In genomic region chr7:138209769-138210168, GRCm38 (mm10) we compare ENCODE assay signal across 27 mouse cellular contexts.
DNase-seq lines count a peak whose midpoint lies in the region; ATAC-seq and TF ChIP-seq lines count a peak whose summit lies in the region.
"Had no signal": no experiment of that assay in that cellular context is flagged by ENCODE, and none has a peak within 500 bp of the region (broad histone marks: within the 10 kb centered on the region; RNA-seq: fewer than 3 reads in every experiment).

No protein-coding gene starts in this region.

- no peaks in the 10 kb centered on the region for H3K27me3 ChIP-seq in heart, embryonic 12.5 days (replicated peaks)
- no peaks in the 10 kb centered on the region for H3K27me3 ChIP-seq in liver, postnatal 0 days (ENCODE audit: insufficient read depth, low read length)
- no peaks in the 10 kb centered on the region for H3K27me3 ChIP-seq in embryonic facial prominence, embryonic 14.5 days (replicated peaks; ENCODE audit: control insufficient read depth, insufficient read depth, low read length)
- H3K27me3 ChIP-seq: embryonic facial prominence, embryonic 12.5 days; forebrain, embryonic 12.5 days; kidney, embryonic 15.5 days; limb, embryonic 12.5 days; lung, embryonic 15.5 days had no signal

- ATAC-seq in heart, embryonic 12.5 days (ENCODE audit: insufficient number of reproducible peaks, low FRiP score), result peak; percentile 83
- no peak for ATAC-seq in liver, postnatal 0 days
- no peak for ATAC-seq in embryonic facial prominence, embryonic 14.5 days (ENCODE audit: low read depth)
- ATAC-seq in megakaryocyte-erythroid progenitor cell, adult 5-6 weeks (replicated peaks; ENCODE audit: low FRiP score, low TSS enrichment, poor library complexity, severe bottlenecking), result peak; percentile 49; the same call in 1 of the 2 replicates
- ATAC-seq in megakaryocyte, adult 5-6 weeks (ENCODE audit: poor library complexity, severe bottlenecking), result no peak
- ATAC-seq: activated CD4-positive, CD25-positive, alpha-beta regulatory T cell, adult 4 months; intestine, postnatal 0 days had no signal

- no peak for TF ChIP-seq CTCF in liver, postnatal 0 days (IDR thresholded peaks at IDR 0.05; ENCODE audit: low read depth)

- 3% methylated on average over 5 of the region's 5 CpGs for WGBS in heart, embryonic 12.5 days
- WGBS in liver, postnatal 0 days (ENCODE audit: insufficient replicate concordance), result 42% methylated on average over 5 of the region's 5 CpGs
- 61% methylated on average over 5 of the region's 5 CpGs for WGBS in embryonic facial prominence, embryonic 14.5 days

- peak overlapping the region; percentile 54 for H3K4me2 ChIP-seq in heart, embryonic 12.5 days
- no peak overlapping the region for H3K4me2 ChIP-seq in liver, postnatal 0 days (ENCODE audit: low read depth, low read length)
- H3K4me2 ChIP-seq in embryonic facial prominence, embryonic 14.5 days (ENCODE audit: low read depth, low read length), result no peak overlapping the region
- H3K4me2 ChIP-seq: embryonic facial prominence, embryonic 12.5 days; forebrain, embryonic 12.5 days; kidney, embryonic 15.5 days; limb, embryonic 12.5 days; lung, embryonic 15.5 days; midbrain, embryonic 11.5 days had no signal

- peak overlapping the region; percentile 26; the same call in 1 of the 2 replicates for H3K27ac ChIP-seq in heart, embryonic 12.5 days (ENCODE audit: poor library complexity, severe bottlenecking)
- H3K27ac ChIP-seq in liver, postnatal 0 days (ENCODE audit: low read depth), result no peak overlapping the region
- H3K27ac ChIP-seq in embryonic facial prominence, embryonic 14.5 days (replicated peaks; ENCODE audit: low read depth, low read length), result no peak overlapping the region
- H3K27ac ChIP-seq: embryonic facial prominence, embryonic 12.5 days; forebrain, embryonic 12.5 days; kidney, embryonic 15.5 days; limb, embryonic 12.5 days; liver, embryonic 14.5 days; lung, embryonic 15.5 days had no signal

- H3K36me3 ChIP-seq in heart, embryonic 12.5 days, result no peaks in the 10 kb centered on the region
- H3K36me3 ChIP-seq in liver, postnatal 0 days (replicated peaks; ENCODE audit: insufficient read depth, low read length), result no peaks in the 10 kb centered on the region
- no peaks in the 10 kb centered on the region for H3K36me3 ChIP-seq in embryonic facial prominence, embryonic 14.5 days (ENCODE audit: control insufficient read depth, insufficient read depth, low read length)
- H3K36me3 ChIP-seq: embryonic facial prominence, embryonic 12.5 days; forebrain, embryonic 12.5 days; G1E; kidney, embryonic 15.5 days; limb, embryonic 12.5 days; lung, embryonic 15.5 days had no signal

- intact Hi-C loops in heart, postnatal 25 days (cut with DNase I), result no loop called here

- H3K4me3 ChIP-seq in heart, embryonic 12.5 days, result peak overlapping the region; percentile 6; the same call in 1 of the 2 replicates
- H3K4me3 ChIP-seq in liver, postnatal 0 days (ENCODE audit: low read depth, low read length), result no peak overlapping the region
- no peak overlapping the region for H3K4me3 ChIP-seq in embryonic facial prominence, embryonic 14.5 days (ENCODE audit: low read depth, low read length)
- H3K4me3 ChIP-seq: embryonic facial prominence, embryonic 12.5 days; erythroblast, embryonic 14.5 days; forebrain, embryonic 12.5 days; kidney, embryonic 15.5 days; limb, embryonic 12.5 days; lung, embryonic 15.5 days had no signal

- peaks cover 20% of the 10 kb centered on the region for H3K4me1 ChIP-seq in heart, embryonic 12.5 days (replicated peaks)
- no peaks in the 10 kb centered on the region for H3K4me1 ChIP-seq in liver, postnatal 0 days (ENCODE audit: insufficient read depth)
- no peaks in the 10 kb centered on the region for H3K4me1 ChIP-seq in embryonic facial prominence, embryonic 14.5 days (ENCODE audit: control insufficient read depth, insufficient read depth, low read length)
- H3K4me1 ChIP-seq: kidney, embryonic 15.5 days had no signal

- TF ChIP-seq EP300 in liver, postnatal 0 days (IDR thresholded peaks at IDR 0.05; ENCODE audit: low read depth), result no peak

- no peak for DNase-seq in heart, postnatal 25 days (ENCODE audit: low spot score)
- peak; percentile 5 for DNase-seq in liver
- DNase-seq in liver, postnatal 0 days, result no peak
- DNase-seq in embryonic facial prominence, embryonic 14.5 days (ENCODE audit: low spot score), result peak; percentile 21
- no peak for DNase-seq in urinary bladder, postnatal 36 days (ENCODE audit: low spot score in 2 of 2)
- DNase-seq: adrenal gland, adult 8-10 months; B cell, adult 2 months; cerebellum, adult 18-20 months; cerebellum, postnatal 25 days; gastrocnemius, postnatal 36 days; kidney, postnatal 36 days; layer of hippocampus, postnatal 36 days; lung, postnatal 4 days had no signal

- no peak overlapping the region for H3K9ac ChIP-seq in heart, embryonic 12.5 days
- no peak overlapping the region for H3K9ac ChIP-seq in liver, postnatal 0 days (replicated peaks)
- no peak overlapping the region for H3K9ac ChIP-seq in embryonic facial prominence, embryonic 14.5 days (ENCODE audit: low read depth, low read length)
- H3K9ac ChIP-seq: embryonic facial prominence, embryonic 12.5 days; forebrain, embryonic 12.5 days; kidney, embryonic 15.5 days; limb, embryonic 12.5 days; liver, embryonic 14.5 days; lung, embryonic 15.5 days had no signal

- H3K9me3 ChIP-seq in heart, embryonic 12.5 days (replicated peaks), result no peaks in the 10 kb centered on the region
- H3K9me3 ChIP-seq in liver, postnatal 0 days (ENCODE audit: low read length), result no peaks in the 10 kb centered on the region
- H3K9me3 ChIP-seq in embryonic facial prominence, embryonic 14.5 days (ENCODE audit: control insufficient read depth, low read length), result no peaks in the 10 kb centered on the region
- H3K9me3 ChIP-seq: embryonic facial prominence, embryonic 12.5 days; forebrain, embryonic 12.5 days; kidney, embryonic 15.5 days; limb, embryonic 12.5 days; lung, embryonic 15.5 days had no signal

Comparison
In these comparisons a context has a peak if more than half of its experiments do, and no peak if none do; other contexts are left out.
1. DNase-seq: peak in liver (single experiment) and embryonic facial prominence, embryonic 14.5 days (single experiment); none in heart, postnatal 25 days (single experiment), liver, postnatal 0 days (single experiment) and urinary bladder, postnatal 36 days (0 of 2).
2. ATAC-seq: peak in heart, embryonic 12.5 days (single experiment) and megakaryocyte-erythroid progenitor cell, adult 5-6 weeks (single experiment); none in liver, postnatal 0 days (single experiment), embryonic facial prominence, embryonic 14.5 days (single experiment) and megakaryocyte, adult 5-6 weeks (single experiment).